Mouse (Mus musculus): ENCODE data around the gene Senp7.

DNA sequence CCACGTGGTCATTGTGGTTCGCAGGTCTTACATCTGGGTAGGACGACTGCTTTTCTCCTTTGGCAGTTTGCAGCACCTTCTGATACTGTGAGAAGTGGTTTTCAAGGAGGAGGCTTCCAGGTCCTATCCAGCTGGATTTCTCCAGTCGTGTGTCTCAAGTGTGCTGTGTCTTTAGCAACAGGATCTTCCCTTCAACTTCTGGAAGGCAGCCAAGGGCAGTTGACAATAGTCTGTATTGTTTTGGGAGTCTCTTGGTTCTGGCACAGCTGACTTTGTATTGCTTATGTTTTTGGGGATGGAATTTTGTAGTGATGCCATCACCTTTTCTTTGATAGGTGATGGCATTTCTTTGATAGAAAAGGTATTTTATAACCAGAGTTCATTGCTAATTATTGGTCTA lies 86.0 kb downstream of the Senp7 start:
- TF ChIP-seq POLR2A (IDR thresholded peaks at IDR 0.05; ENCODE audit: borderline replicate concordance, extremely low read depth, insufficient read depth, insufficient read length, poor library complexity, severe bottlenecking) (no peak), CTCF (IDR thresholded peaks at IDR 0.05; ENCODE audit: borderline replicate concordance, extremely low read depth, insufficient read depth, insufficient read length) (no peak)

Data from brain, embryonic 14.5 days (tissue).